In the genomic region with DNA sequence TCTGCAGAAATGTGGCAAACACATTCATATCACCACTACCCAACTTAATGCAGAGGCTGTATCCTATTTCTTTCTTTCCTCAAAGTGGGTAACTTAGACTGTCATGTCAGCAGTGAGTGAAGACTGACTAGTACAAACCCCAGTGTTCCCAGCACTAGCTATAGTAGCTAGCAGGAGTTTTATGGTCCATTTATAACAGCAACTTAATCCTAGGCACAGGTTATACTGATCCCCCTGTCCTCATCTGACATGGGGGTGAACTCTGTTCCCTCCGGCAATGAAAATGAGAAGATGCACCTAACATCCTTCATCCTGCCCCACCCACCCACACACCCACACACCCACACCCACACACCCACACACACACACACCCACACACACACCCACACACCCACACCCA, we compare ENCODE assay signal across 14 mouse cellular contexts. TPM values are rescaled to one million over a fixed set of nuclear protein-coding genes. Genes with fewer than 3 reads are reported as not detected.
A peak's percentile ranks its signal among the peaks of the same experiment; 100 is the strongest.
DNase-seq lines count a peak whose midpoint lies in the region; ATAC-seq and TF ChIP-seq lines count a peak whose summit lies in the region.
"Had no signal": no experiment of that assay in that cellular context is flagged by ENCODE, and none has a peak within 500 bp of the region (broad histone marks: within the 10 kb centered on the region; RNA-seq: fewer than 3 reads in every experiment).

No protein-coding gene starts in this region.

- H3K4me3 ChIP-seq in kidney, embryonic 15.5 days (replicated peaks), result no peak overlapping the region
- no peak overlapping the region for H3K4me3 ChIP-seq in MEL (ENCODE audit: control insufficient read depth in 1 of 2, insufficient read depth in 1 of 2, low read depth in 2 of 2, low read length in 2 of 2)
- H3K4me3 ChIP-seq in liver, embryonic 16.5 days (ENCODE audit: low read depth, low read length), result no peak overlapping the region
- H3K4me3 ChIP-seq: hindbrain, embryonic 10.5 days; limb, embryonic 12.5 days; midbrain, embryonic 13.5 days; neural tube, embryonic 12.5 days had no signal

- no peak for TF ChIP-seq POLR2A in MEL (IDR thresholded peaks at IDR 0.05; ENCODE audit: control insufficient read depth in 1 of 2, insufficient read depth in 1 of 2, low read depth in 1 of 2, low read length in 2 of 2, poor library complexity in 1 of 2)

- peaks cover 22% of the 10 kb centered on the region for H3K4me1 ChIP-seq in kidney, embryonic 15.5 days
- H3K4me1 ChIP-seq in MEL (ENCODE audit: control insufficient read depth in 1 of 2, insufficient read depth in 2 of 2, low read length in 2 of 2), result peaks cover 19 to 24% of the 10 kb centered on the region in 2 experiments
- peaks cover 49% of the 10 kb centered on the region for H3K4me1 ChIP-seq in liver, embryonic 16.5 days (ENCODE audit: control insufficient read depth, low read depth, low read length)
- H3K4me1 ChIP-seq: midbrain, embryonic 13.5 days; neural tube, embryonic 12.5 days had no signal

- no peaks in the 10 kb centered on the region for H3K27me3 ChIP-seq in kidney, embryonic 15.5 days
- H3K27me3 ChIP-seq in MEL (ENCODE audit: control insufficient read depth in 1 of 2, insufficient read depth in 2 of 2, low read length in 2 of 2), result no peaks in the 10 kb centered on the region
- no peaks in the 10 kb centered on the region for H3K27me3 ChIP-seq in liver, embryonic 16.5 days (ENCODE audit: control insufficient read depth, insufficient read depth, low read depth, low read length)
- H3K27me3 ChIP-seq: limb, embryonic 12.5 days; midbrain, embryonic 13.5 days; neural tube, embryonic 12.5 days had no signal

- no peak for TF ChIP-seq CTCF in MEL (IDR thresholded peaks at IDR 0.05 in 2 of 3, conservative IDR thresholded peaks at IDR 0.05 in 1 of 3; ENCODE audit: control insufficient read depth in 1 of 3, insufficient read depth in 1 of 3, low read depth in 2 of 3, low read length in 3 of 3, poor library complexity in 1 of 3, severe bottlenecking in 1 of 3)

- no peak for TF ChIP-seq EP300 in MEL (IDR thresholded peaks at IDR 0.05; ENCODE audit: low read depth in 1 of 2, low read length in 2 of 2)

- H3K9me3 ChIP-seq in kidney, embryonic 15.5 days (replicated peaks), result no peaks in the 10 kb centered on the region
- no peaks in the 10 kb centered on the region for H3K9me3 ChIP-seq in MEL (replicated peaks; ENCODE audit: insufficient read depth, low read length)
- H3K9me3 ChIP-seq in liver, embryonic 16.5 days (replicated peaks; ENCODE audit: control insufficient read depth, low read length), result no peaks in the 10 kb centered on the region
- H3K9me3 ChIP-seq: hindbrain, embryonic 10.5 days; limb, embryonic 12.5 days; midbrain, embryonic 13.5 days; neural tube, embryonic 12.5 days had no signal

- no peak overlapping the region for H3K9ac ChIP-seq in kidney, embryonic 15.5 days
- no peak overlapping the region for H3K9ac ChIP-seq in MEL (ENCODE audit: control insufficient read depth, low read depth, low read length, poor library complexity, severe bottlenecking)
- H3K9ac ChIP-seq in liver, embryonic 16.5 days (ENCODE audit: low read depth, low read length), result no peak overlapping the region
- H3K9ac ChIP-seq: limb, embryonic 12.5 days; midbrain, embryonic 13.5 days; neural tube, embryonic 12.5 days had no signal

- DNase-seq in frontal cortex, postnatal 14 days (ENCODE audit: low spot score in 2 of 2), result no peak
- DNase-seq in kidney, adult 9 months, result no peak
- no peak for DNase-seq in MEL (ENCODE audit: low read depth, low spot score)
- DNase-seq in adrenal gland, adult 2 months, result no peak
- no peak for DNase-seq in cerebellum, postnatal 25 days
- DNase-seq: cerebellum, adult 8-10 months; thymus, postnatal 25 days had no signal

- no peak overlapping the region for H3K4me2 ChIP-seq in kidney, embryonic 15.5 days
- peak overlapping the region; percentile 12; the same call in 1 of the 2 replicates for H3K4me2 ChIP-seq in liver, embryonic 16.5 days (ENCODE audit: low read depth, low read length)
- H3K4me2 ChIP-seq: limb, embryonic 12.5 days; midbrain, embryonic 13.5 days; neural tube, embryonic 12.5 days had no signal

- no peak for TF ChIP-seq RAD21 in MEL (IDR thresholded peaks at IDR 0.05; ENCODE audit: low read depth, low read length)

- 32% methylated on average over 1 of the region's 1 CpGs for WGBS in kidney, embryonic 15.5 days
- WGBS in liver, embryonic 16.5 days (ENCODE audit: insufficient replicate concordance), result 42% methylated on average over 1 of the region's 1 CpGs

- H3K27ac ChIP-seq in kidney, embryonic 15.5 days, result 0 out of 2 replicates have a peak overlapping the region, but pooled peaks have one; percentile 41
- peak overlapping the region; percentile 19 for H3K27ac ChIP-seq in MEL (ENCODE audit: control insufficient read depth, low read depth, low read length)
- peak overlapping the region; percentile 61 for H3K27ac ChIP-seq in liver, embryonic 16.5 days (ENCODE audit: low read length)
- H3K27ac ChIP-seq: hindbrain, embryonic 10.5 days; limb, embryonic 12.5 days; midbrain, embryonic 13.5 days; neural tube, embryonic 12.5 days had no signal

- H3K36me3 ChIP-seq in kidney, embryonic 15.5 days, result no peaks in the 10 kb centered on the region
- peaks cover 0 to 23% of the 10 kb centered on the region in 2 experiments; a peak in 2 of 4 replicates for H3K36me3 ChIP-seq in MEL (ENCODE audit: control insufficient read depth in 1 of 2, insufficient read depth in 2 of 2, low read length in 2 of 2)
- H3K36me3 ChIP-seq in liver, embryonic 16.5 days (ENCODE audit: control insufficient read depth, insufficient read depth), result no peaks in the 10 kb centered on the region
- H3K36me3 ChIP-seq: hindbrain, embryonic 10.5 days; limb, embryonic 12.5 days; midbrain, embryonic 13.5 days; neural tube, embryonic 12.5 days had no signal

- peak; percentile 50 for ATAC-seq in frontal cortex, adult (ENCODE audit: low TSS enrichment)
- ATAC-seq in kidney, embryonic 15.5 days (replicated peaks; ENCODE audit: low FRiP score), result peak; percentile 57; the same call in 1 of the 2 replicates
- peak; percentile 12 for ATAC-seq in liver, embryonic 16.5 days (ENCODE audit: low read depth)
- ATAC-seq: midbrain, embryonic 13.5 days had no signal

- peaks cover 25% of the 10 kb centered on the region for H3K79me2 ChIP-seq in MEL (ENCODE audit: control insufficient read depth, insufficient read depth, low read length, poor library complexity)

TF ChIP-seq in MEL, 35 proteins besides CTCF, POLR2A, EP300 and RAD21:
- TF ChIP-seq ZKSCAN1 (IDR thresholded peaks at IDR 0.05; ENCODE audit: low read depth, low read length) (no peak), GABPA (IDR thresholded peaks at IDR 0.05; ENCODE audit: low read depth, low read length) (no peak), NRF1 (IDR thresholded peaks at IDR 0.05; ENCODE audit: insufficient read depth, low read depth, low read length, poor library complexity, severe bottlenecking) (no peak), TAL1 (IDR thresholded peaks at IDR 0.05; ENCODE audit: low read length) (no peak), ETS1 (IDR thresholded peaks at IDR 0.05; ENCODE audit: low read depth, low read length) (no peak), KAT2A (conservative IDR thresholded peaks at IDR 0.05; ENCODE audit: low read depth, low read length) (no peak), RCOR1 (IDR thresholded peaks at IDR 0.05; ENCODE audit: low read depth, low read length) (no peak), POLR2AphosphoS5 (IDR thresholded peaks at IDR 0.05; ENCODE audit: borderline replicate concordance, low read depth, low read length) (no peak), MXI1 (IDR thresholded peaks at IDR 0.05; ENCODE audit: low read depth, low read length) (no peak), USF1 (IDR thresholded peaks at IDR 0.05; ENCODE audit: low read depth, low read length) (no peak), UBTF (IDR thresholded peaks at IDR 0.05; ENCODE audit: borderline replicate concordance, insufficient read depth, low read depth, low read length) (no peak), MYC (IDR thresholded peaks at IDR 0.05; ENCODE audit: low read depth, low read length) (no peak), SMC3 (IDR thresholded peaks at IDR 0.05; ENCODE audit: low read depth, low read length) (no peak), GATA1 (IDR thresholded peaks at IDR 0.05; ENCODE audit: low read depth, low read length) (no peak), BHLHE40 (IDR thresholded peaks at IDR 0.05; ENCODE audit: borderline replicate concordance, low read depth, low read length) (no peak), MEF2A (IDR thresholded peaks at IDR 0.05; ENCODE audit: extremely low read depth, insufficient replicate concordance, low read depth, low read length, poor library complexity, severe bottlenecking) (no peak), TBP (IDR thresholded peaks at IDR 0.05; ENCODE audit: low read depth, low read length) (no peak), MAZ (IDR thresholded peaks at IDR 0.05; ENCODE audit: low read depth, low read length) (no peak), HCFC1 (IDR thresholded peaks at IDR 0.05; ENCODE audit: low read depth, low read length) (no peak)
TF ChIP-seq in MEL: peak in this region for 0.

RNA-seq across cellular contexts. Expression of a gene that starts 30.3 kb away (rescaled TPM):
- polyA plus RNA-seq in kidney, embryonic 15.5 days (2015; fragmentation: Nextera tagmentation; extraction: Ambion mirVana), result 88.2 and 88.3 TPM in 2 replicates
- 35.0 and 37.3 TPM in 2 replicates for total RNA-seq in MEL (2012; rRNA removed)
- 10 to 100 TPM in 1 of 2 experiments, not detected in 1; 41.9 TPM for polyA plus RNA-seq in MEL (2012; ENCODE audit: insufficient read depth in 1 of 2, insufficient read length in 2 of 2, low read depth in 1 of 2, low replicate concordance in 2 of 2, missing spikeins in 1 of 2)
- polyA plus RNA-seq in liver, embryonic 16.5 days (2015; fragmentation: Nextera tagmentation; extraction: Ambion mirVana), result 48.2 and 48.3 TPM in 2 replicates
- total RNA-seq in adrenal gland, adult 2 months (2021), result 100 to 1,000 TPM; 116 to 157 TPM
- 78.1 and 118 TPM in 2 replicates for polyA plus RNA-seq in adrenal gland, adult 2 months (2012; rRNA removed)
